Mouse (Mus musculus): ENCODE data around the gene Zcchc7.
"Not testable (repeated sequence)": the region's sequence is repeated elsewhere in the genome, so short reads cannot be mapped to it uniquely, and the experiment has no call there.

The Zcchc7 gene

DNA sequence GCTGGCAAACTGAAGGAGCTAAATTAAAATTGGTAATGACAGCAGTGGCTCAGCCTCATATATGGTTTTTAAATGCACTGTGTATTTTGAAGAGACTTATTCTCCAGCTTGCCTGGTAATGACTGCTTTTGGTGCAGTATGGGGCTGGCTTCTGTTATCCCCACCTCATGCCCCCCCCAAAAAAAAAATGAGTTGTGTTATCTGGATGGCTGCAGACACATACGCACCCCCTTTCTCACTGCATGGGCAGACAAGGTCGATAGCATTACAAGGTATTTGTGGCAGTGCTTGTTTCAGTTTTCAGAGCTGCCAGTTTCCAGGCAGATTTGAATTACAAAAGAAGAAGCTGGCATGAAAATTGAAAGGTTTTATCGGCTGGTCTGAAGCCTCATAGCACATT is 162.2 kb downstream of the Zcchc7 start:
- DNase-seq, result no peak

- no peak for DNase-seq
These were observed 165.2 kb downstream of the Zcchc7 start for GRCm38 (mm10) chr4:44920831-44921230.

- DNase-seq, result no peak
These were observed 166.9 kb downstream of the Zcchc7 start for GRCm38 (mm10) chr4:44922466-44923128.

GRCm38 (mm10) chr4:44923129-44923481 is 167.4 kb downstream of the Zcchc7 start:
- no peak for DNase-seq

GRCm38 (mm10) chr4:44927934-44928333 is 172.3 kb downstream of the Zcchc7 start:
- DNase-seq, result no peak

GRCm38 (mm10) chr4:44928790-44929189 is 173.1 kb downstream of the Zcchc7 start:
- no peak for DNase-seq

DNA sequence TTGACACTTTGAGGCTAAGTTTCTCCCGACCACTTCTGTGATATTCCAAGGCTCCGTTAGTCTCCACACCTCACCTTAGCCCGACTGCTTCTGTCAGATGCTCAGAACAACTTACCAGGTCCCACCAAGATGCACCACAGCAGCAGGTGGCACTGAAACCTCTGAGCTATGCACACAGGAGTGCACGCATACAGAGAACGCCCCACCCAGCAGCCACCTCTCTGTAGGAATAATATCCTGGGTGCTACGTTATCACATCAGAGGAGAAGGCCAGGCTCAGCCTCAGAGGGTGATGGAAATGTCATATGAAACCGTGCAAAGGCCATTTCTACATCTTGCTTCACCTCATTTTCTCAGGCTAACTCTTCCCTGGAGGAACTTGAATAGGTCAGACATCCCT is 174.7 kb downstream of the Zcchc7 start:
- no peak for DNase-seq

DNA sequence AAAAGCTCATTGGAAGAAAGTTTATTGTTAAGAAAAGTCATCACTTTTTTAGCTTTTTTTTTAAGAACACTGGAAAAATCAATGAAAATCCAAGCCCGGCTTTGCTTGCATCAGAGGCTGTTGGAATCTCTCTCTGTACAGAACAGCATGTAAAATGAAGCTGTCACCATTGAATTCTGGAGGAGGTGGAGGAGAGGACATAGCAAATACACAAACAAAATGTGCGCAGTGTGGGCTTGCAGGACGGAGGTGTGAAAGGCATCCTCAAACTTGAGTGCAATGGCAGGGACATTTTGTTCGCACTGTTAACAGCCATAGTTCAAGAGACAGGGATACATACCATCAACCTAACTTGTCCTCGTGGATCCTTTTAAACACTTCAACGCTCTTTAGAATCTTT is 176.1 kb downstream of the Zcchc7 start:
- no peak for DNase-seq

GRCm38 (mm10) chr4:44938359-44939340 is 183.0 kb downstream of the Zcchc7 start:
- no peak for DNase-seq

DNA sequence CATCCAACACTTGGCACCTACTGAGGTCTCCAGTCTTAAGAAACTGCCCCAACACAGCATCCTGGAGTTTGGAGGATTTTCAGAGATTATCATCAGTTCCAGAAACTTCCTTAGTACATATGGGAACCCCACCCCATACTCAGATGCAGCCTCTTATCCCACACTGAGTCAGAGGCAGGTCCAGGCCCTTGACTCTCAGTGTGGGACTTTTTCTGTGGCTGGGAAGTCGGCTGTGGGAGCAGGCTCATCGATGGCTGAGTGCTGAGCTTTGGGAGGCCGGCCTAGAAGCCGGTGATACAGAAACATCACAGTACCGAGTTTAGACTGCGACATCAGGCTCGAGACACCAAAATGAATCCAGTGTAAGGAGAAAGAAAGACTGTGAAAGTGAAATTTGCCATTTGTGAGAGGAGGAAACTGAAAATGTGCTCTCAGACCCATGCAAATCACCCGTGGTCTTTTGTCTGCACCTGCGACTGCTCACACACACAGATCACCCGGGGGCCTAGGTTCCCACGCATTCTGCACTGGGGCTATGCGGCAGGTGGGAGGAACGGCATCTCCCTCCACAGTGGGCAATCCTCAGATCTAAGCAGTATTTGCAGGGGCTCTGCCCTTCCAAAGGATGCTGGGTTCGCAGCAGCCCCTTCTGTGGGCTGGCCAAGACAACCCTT is 184.0 kb downstream of the Zcchc7 start:
- DNase-seq, result no peak

DNA sequence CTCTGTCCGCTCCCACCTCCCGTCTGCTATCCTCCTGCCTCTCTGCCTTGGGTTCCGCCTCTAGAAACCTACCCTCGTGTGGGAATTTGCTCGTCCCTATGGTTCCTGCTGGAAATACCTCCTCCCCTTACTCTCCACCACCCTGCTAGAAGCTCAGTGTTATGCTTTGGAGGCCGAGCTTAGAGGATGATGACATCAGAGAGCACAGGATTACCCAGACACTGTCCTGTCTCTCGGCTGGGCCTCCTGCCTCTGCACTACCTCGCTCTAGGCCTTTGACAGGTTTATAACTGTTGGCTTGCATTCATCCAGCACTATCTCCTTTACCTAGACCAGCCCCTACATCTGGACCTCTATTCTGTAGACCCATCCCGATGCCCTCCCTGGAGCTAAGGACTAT is 184.6 kb downstream of the Zcchc7 start:
- no peak for DNase-seq

GRCm38 (mm10) chr4:44942237-44942636 is 186.6 kb downstream of the Zcchc7 start:
- no peak for DNase-seq

DNA sequence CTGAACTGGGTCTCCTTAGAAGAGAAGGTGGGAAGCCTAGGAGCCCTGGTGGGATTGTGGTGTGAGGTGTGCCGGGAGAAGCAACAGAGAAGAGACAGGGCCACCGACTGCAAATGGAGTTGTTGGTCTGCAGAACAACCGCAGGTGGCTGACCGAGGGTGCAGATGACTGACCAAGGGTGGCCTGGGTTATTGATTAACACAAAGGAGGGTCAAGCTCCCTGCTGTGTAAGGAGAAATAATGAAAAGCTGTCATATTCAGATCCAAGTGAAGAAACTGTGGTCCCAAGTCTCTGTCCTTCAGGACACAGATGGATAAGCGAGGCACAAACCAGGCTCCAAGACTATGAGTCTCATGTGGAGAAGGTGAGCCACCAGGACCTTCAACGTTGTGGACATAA is 187.8 kb downstream of the Zcchc7 start:
- DNase-seq, result no peak

DNA sequence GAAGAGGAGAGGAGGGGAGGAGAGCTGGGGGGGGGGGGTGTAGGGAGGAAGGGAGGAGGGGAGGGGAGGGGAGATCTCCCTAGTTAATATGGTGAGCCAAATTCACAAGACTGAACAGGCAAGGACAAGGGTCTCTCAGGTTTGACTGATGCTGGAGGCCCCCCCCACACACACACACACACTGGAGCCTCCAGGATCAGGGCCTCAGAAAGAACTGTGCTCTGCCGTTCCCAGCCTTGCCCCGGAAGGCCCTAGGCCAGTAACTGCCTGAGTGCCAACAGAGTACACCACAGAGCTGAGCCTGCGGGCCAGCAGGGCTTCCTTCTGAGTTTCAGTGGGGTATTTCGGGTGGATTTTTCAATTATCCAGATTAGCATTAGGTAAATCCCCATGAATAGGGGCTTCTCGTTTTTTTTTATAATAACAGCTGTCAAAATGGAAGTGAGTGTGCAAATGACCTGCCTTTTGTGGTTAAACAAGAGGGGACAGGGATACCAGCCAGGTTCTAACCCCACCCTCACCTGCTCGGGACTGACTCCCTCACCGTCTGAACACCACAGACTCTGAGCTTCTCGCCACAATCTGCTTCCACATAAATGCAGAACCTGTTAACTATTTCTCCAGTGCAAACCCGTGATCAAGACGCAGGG is 188.9 kb downstream of the Zcchc7 start:
- no peak for DNase-seq

- DNase-seq, result not testable (repeated sequence)
These were observed 190.4 kb downstream of the Zcchc7 start for GRCm38 (mm10) chr4:44946126-44946525.

GRCm38 (mm10) chr4:44947464-44947863 is 191.8 kb downstream of the Zcchc7 start:
- DNase-seq, result no peak

DNA sequence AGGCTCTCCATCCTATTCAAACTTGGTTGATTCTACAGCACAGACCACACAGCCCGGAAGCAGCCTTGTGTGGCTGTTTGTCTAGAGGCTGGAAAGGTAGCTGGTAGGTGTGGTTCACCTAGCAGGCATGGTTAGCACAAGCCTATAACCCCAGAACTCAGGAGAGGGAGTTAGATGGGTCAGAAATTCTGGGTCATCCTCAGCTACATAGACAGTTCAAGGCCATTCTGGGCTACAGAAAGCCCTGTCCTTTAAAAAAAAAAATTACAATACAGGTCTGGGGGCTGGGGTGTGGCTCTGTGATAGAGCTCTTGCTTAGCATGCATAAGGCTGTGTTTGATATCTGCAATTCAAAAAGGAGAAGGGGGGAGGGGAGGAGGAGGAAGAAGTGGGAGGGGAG is 192.6 kb downstream of the Zcchc7 start:
- DNase-seq, result no peak

- DNase-seq, result no peak
These were observed 197.4 kb downstream of the Zcchc7 start for GRCm38 (mm10) chr4:44953041-44953440.

GRCm38 (mm10) chr4:44958776-44959175 is 203.1 kb downstream of the Zcchc7 start:
- DNase-seq, result no peak

GRCm38 (mm10) chr4:44959220-44959619 is 203.5 kb downstream of the Zcchc7 start:
- DNase-seq, result no peak

DNA sequence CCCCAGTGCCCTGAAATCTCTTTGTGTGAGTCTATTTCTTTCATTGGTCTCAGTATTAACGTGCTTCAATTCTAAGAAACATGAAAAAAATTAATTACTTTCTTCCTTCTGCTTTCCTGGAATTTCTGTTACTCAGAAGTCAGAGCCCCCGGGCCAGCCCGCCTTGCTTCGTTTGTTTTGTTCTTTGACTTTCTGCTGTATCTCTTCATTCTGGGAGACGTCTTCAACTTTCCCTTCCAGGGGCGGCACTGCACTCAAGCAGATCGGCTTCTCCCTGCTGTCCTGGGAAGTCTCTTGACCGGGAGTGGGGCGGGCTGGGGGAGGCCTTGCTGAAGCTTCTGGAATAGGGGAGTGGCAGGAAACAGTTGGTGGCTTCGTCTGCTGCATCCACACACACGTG is 207.5 kb downstream of the Zcchc7 start:
- DNase-seq, result no peak

DNA sequence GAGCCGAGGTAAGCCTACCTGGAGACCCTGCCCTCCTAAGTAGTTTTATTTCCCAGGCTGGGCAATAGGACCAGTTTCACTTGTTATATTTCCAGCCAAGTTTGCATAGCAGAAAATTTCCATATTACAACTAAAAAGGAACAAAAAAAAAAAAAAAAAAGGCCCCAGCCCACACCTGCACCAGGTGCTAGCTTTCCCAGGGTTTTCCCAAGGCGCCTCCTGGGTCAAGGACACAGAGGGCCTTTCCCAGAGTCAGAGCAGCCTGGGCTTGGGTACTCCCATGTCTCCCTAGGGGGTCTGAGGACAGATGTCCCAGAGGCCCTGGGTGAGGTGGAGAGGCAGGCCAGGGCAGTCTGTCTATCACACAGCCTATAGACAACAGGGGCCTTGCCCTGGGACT is 209.5 kb downstream of the Zcchc7 start:
- DNase-seq, result no peak

- DNase-seq, result no peak
These were observed 210.1 kb downstream of the Zcchc7 start for GRCm38 (mm10) chr4:44965736-44966135.

Measured in cerebellum, adult 9-10 months (tissue).